ENCODE assay signal across 10 mouse cellular contexts in genomic region chr7:45415636-45416035, GRCm38 (mm10). TPM values are rescaled to one million over a fixed set of nuclear protein-coding genes. Genes with fewer than 3 reads are reported as not detected.
DNase-seq lines count a peak whose midpoint lies in the region; ATAC-seq and TF ChIP-seq lines count a peak whose summit lies in the region.
"Had no signal": no experiment of that assay in that cellular context is flagged by ENCODE, and none has a peak within 500 bp of the region (broad histone marks: within the 10 kb centered on the region; RNA-seq: fewer than 3 reads in every experiment).

No protein-coding gene starts in this region.

- H3K4me3 ChIP-seq in heart, embryonic 11.5 days (ENCODE audit: low read depth, low read length), result peak overlapping the region; percentile 24
- H3K4me3 ChIP-seq in intestine, embryonic 15.5 days (replicated peaks), result peak overlapping the region; percentile 22
- no peak overlapping the region for H3K4me3 ChIP-seq in thymus, adult 2 months (ENCODE audit: control insufficient read depth, insufficient read depth, low read length)
- H3K4me3 ChIP-seq: erythroblast, embryonic 14.5 days had no signal

- no peak overlapping the region for H3K27ac ChIP-seq in heart, embryonic 11.5 days (ENCODE audit: low read depth, low read length)
- no peak overlapping the region for H3K27ac ChIP-seq in intestine, embryonic 15.5 days
- H3K27ac ChIP-seq in thymus, adult 2 months (ENCODE audit: control insufficient read depth, insufficient read depth, low read length), result no peak overlapping the region

- no peak for DNase-seq in heart, postnatal 10 days
- DNase-seq in right cerebral cortex, adult 18-20 months, result peak; percentile 55
- no peak for DNase-seq in right cerebral cortex, postnatal 14 days
- peak; percentile 43 for DNase-seq in splenic B cell, adult 2 months (ENCODE audit: low read depth, low spot score)
- no peak for DNase-seq in MN1 (ENCODE audit: low spot score)
- no peak for DNase-seq in thymus, adult 2 months

- TF ChIP-seq CTCF in thymus, adult 2 months (IDR thresholded peaks at IDR 0.05; ENCODE audit: borderline replicate concordance, control insufficient read depth, extremely low read depth, insufficient read depth, low read length, poor library complexity), result no peak

- H3K4me1 ChIP-seq in heart, embryonic 11.5 days (ENCODE audit: control insufficient read depth, insufficient read depth, low read length), result peaks cover 37% of the 10 kb centered on the region
- H3K4me1 ChIP-seq in intestine, embryonic 15.5 days (replicated peaks), result peaks cover 35% of the 10 kb centered on the region
- peaks cover 27% of the 10 kb centered on the region for H3K4me1 ChIP-seq in thymus, adult 2 months (replicated peaks; ENCODE audit: control insufficient read depth, insufficient read depth, low read length)

- no peak for TF ChIP-seq POLR2A in thymus, adult 2 months (IDR thresholded peaks at IDR 0.05; ENCODE audit: control insufficient read depth, extremely low read depth, insufficient read depth, low read length, poor library complexity)

- intact Hi-C loops in heart, postnatal 10 days (cut with DNase I), result no loop called here

- H3K4me2 ChIP-seq in heart, embryonic 11.5 days, result peak overlapping the region; percentile 55
- peak overlapping the region; percentile 49 for H3K4me2 ChIP-seq in intestine, embryonic 15.5 days (replicated peaks)

- no peak for ATAC-seq in heart, embryonic 11.5 days (replicated peaks; ENCODE audit: insufficient number of reproducible peaks, low FRiP score, low TSS enrichment)
- ATAC-seq in intestine, embryonic 15.5 days, result no peak

- no peaks in the 10 kb centered on the region for H3K36me3 ChIP-seq in heart, embryonic 11.5 days (ENCODE audit: control insufficient read depth, insufficient read depth, low read length)
- no peaks in the 10 kb centered on the region for H3K36me3 ChIP-seq in intestine, embryonic 15.5 days
- H3K36me3 ChIP-seq in splenic B cell, adult 2 months (ENCODE audit: control insufficient read depth, insufficient read depth, low read length, poor library complexity, severe bottlenecking), result no peaks in the 10 kb centered on the region
- H3K36me3 ChIP-seq in thymus, adult 2 months (ENCODE audit: control insufficient read depth, insufficient read depth, low read length), result no peaks in the 10 kb centered on the region

- WGBS in heart, embryonic 11.5 days (ENCODE audit: insufficient replicate concordance), result 11% methylated on average over 37 of the region's 37 CpGs
- 23% methylated on average over 37 of the region's 37 CpGs for WGBS in intestine, embryonic 15.5 days
- 7% methylated on average over 37 of the region's 37 CpGs for WGBS in thymus, adult 2 months

- H3K9ac ChIP-seq in heart, embryonic 11.5 days (ENCODE audit: low read depth, low read length), result 0 out of 2 replicates have a peak overlapping the region, but pooled peaks have one; percentile 28
- no peak overlapping the region for H3K9ac ChIP-seq in intestine, embryonic 15.5 days

- H3K27me3 ChIP-seq in heart, embryonic 11.5 days (ENCODE audit: control insufficient read depth, insufficient read depth, low read length), result peaks cover 85% of the 10 kb centered on the region
- H3K27me3 ChIP-seq in intestine, embryonic 15.5 days (replicated peaks), result peaks cover 54% of the 10 kb centered on the region
- no peaks in the 10 kb centered on the region; the same call in 1 of the 2 replicates for H3K27me3 ChIP-seq in splenic B cell, adult 2 months (ENCODE audit: control insufficient read depth, insufficient read depth, low read length, poor library complexity, severe bottlenecking)
- peaks cover 23% of the 10 kb centered on the region for H3K27me3 ChIP-seq in thymus, adult 2 months (ENCODE audit: control insufficient read depth, insufficient read depth, low read length)

- no peaks in the 10 kb centered on the region for H3K9me3 ChIP-seq in heart, embryonic 11.5 days (replicated peaks; ENCODE audit: control insufficient read depth, low read length)
- no peaks in the 10 kb centered on the region for H3K9me3 ChIP-seq in intestine, embryonic 15.5 days

RNA-seq across cellular contexts. Expression of gene Ntf5, which starts 2.1 kb away (rescaled TPM):
- 3.2 TPM in 2 replicates for polyA plus RNA-seq in heart, embryonic 11.5 days (2014; fragmentation: Nextera tagmentation; extraction: Ambion mirVana)
- under 1 TPM; 0.22 to 0.26 TPM for total RNA-seq in heart, postnatal 10 days (2021)
- 1.7 and 2.1 TPM in 2 replicates for polyA plus RNA-seq in intestine, embryonic 15.5 days (2015; fragmentation: Nextera tagmentation; extraction: Ambion mirVana)
- polyA plus RNA-seq in thymus, adult 2 months (2012; rRNA removed), result 2.1 and 3.0 TPM in 2 replicates
- polyA plus RNA-seq: erythroblast, embryonic 14.5 days had no signal

RNA-seq across cellular contexts. Expression of gene Lhb, which starts 5.0 kb away (rescaled TPM):
- 0.33 and 0.46 TPM in 2 replicates for polyA plus RNA-seq in heart, embryonic 11.5 days (2014; fragmentation: Nextera tagmentation; extraction: Ambion mirVana)
- total RNA-seq in heart, postnatal 10 days (2021), result not detected
- 0.27 and 0.52 TPM in 2 replicates for polyA plus RNA-seq in intestine, embryonic 15.5 days (2015; fragmentation: Nextera tagmentation; extraction: Ambion mirVana)
- polyA plus RNA-seq in thymus, adult 2 months (2012; rRNA removed), result 0.80 and 0.96 TPM in 2 replicates
- polyA plus RNA-seq: erythroblast, embryonic 14.5 days; liver, embryonic 16.5 days had no signal

RNA-seq across cellular contexts. Expression of gene Kcna7, which starts 10.2 kb away (rescaled TPM):
- polyA plus RNA-seq in heart, embryonic 11.5 days (2014; fragmentation: Nextera tagmentation; extraction: Ambion mirVana), result 0.37 and 0.45 TPM in 2 replicates
- under 1 TPM; 0.41 to 0.79 TPM for total RNA-seq in heart, postnatal 10 days (2021)
- 0.13 and 0.19 TPM in 2 replicates for polyA plus RNA-seq in intestine, embryonic 15.5 days (2015; fragmentation: Nextera tagmentation; extraction: Ambion mirVana)
- polyA plus RNA-seq in thymus, adult 2 months (2012; rRNA removed), result 0.68 and 1.1 TPM in 2 replicates
- polyA plus RNA-seq: erythroblast, embryonic 14.5 days; liver, embryonic 16.5 days had no signal

RNA-seq across cellular contexts. Expression of gene Gys1, which starts 19.0 kb away (rescaled TPM):
- polyA plus RNA-seq in heart, embryonic 11.5 days (2014; fragmentation: Nextera tagmentation; extraction: Ambion mirVana), result 99.1 and 106 TPM in 2 replicates
- total RNA-seq in heart, postnatal 10 days (2021), result 10 to 100 TPM; 74.6 to 79.0 TPM
- polyA plus RNA-seq in intestine, embryonic 15.5 days (2015; fragmentation: Nextera tagmentation; extraction: Ambion mirVana), result 39.6 and 42.4 TPM in 2 replicates
- polyA plus RNA-seq in thymus, adult 2 months (2012; rRNA removed), result 35.2 and 35.5 TPM in 2 replicates

RNA-seq across cellular contexts. Expression of gene Snrnp70, which starts 20.1 kb away (rescaled TPM):
- polyA plus RNA-seq in heart, embryonic 11.5 days (2014; fragmentation: Nextera tagmentation; extraction: Ambion mirVana), result 51.6 and 72.0 TPM in 2 replicates
- 100 to 1,000 TPM; 146 to 161 TPM for total RNA-seq in heart, postnatal 10 days (2021)
- polyA plus RNA-seq in intestine, embryonic 15.5 days (2015; fragmentation: Nextera tagmentation; extraction: Ambion mirVana), result 195 and 200 TPM in 2 replicates
- polyA plus RNA-seq in thymus, adult 2 months (2012; rRNA removed), result 693 and 725 TPM in 2 replicates

Comparison
In these comparisons a context has a peak if more than half of its experiments do, and no peak if none do; other contexts are left out.
1. DNase-seq: peak in right cerebral cortex, adult 18-20 months (single experiment) and splenic B cell, adult 2 months (single experiment); none in heart, postnatal 10 days (0 of 2), right cerebral cortex, postnatal 14 days (single experiment), MN1 (single experiment) and thymus, adult 2 months (single experiment).